ENCODE assay signal across 8 mouse cellular contexts in the genomic region with DNA sequence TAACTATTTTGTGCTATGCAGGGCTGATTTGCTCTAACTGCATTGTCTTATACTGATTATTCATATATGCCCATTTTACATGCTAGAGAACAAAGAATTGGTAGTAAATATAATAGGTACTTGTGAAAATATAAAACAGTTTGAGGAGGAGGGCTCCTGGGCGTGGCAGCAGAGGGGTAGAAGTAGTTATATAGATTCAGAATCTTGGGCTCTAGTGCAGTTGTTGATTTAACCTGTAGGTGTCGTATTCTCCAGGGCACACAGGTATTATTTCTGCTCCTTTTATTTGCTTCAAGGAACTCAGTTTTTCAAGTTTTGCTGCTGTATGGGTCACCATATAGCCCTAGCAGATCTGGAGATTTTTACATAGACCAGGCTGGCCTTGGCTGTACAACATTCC. TPM values are rescaled to one million over a fixed set of nuclear protein-coding genes. Genes with fewer than 3 reads are reported as not detected.
A peak's percentile ranks its signal among the peaks of the same experiment; 100 is the strongest.
DNase-seq lines count a peak whose midpoint lies in the region; ATAC-seq and TF ChIP-seq lines count a peak whose summit lies in the region.

No protein-coding gene starts in this region.

- H3K4me2 ChIP-seq in liver, embryonic 11.5 days, result peak overlapping the region; percentile 68
- H3K4me2 ChIP-seq in hindbrain, postnatal 0 days (ENCODE audit: low read depth, low read length), result peak overlapping the region; percentile 64

- 64% methylated on average over 2 of the region's 2 CpGs for WGBS in liver, embryonic 11.5 days
- WGBS in hindbrain, postnatal 0 days, result 75% methylated on average over 2 of the region's 2 CpGs

- no peak for DNase-seq in liver, embryonic 11.5 days (ENCODE audit: low spot score)
- DNase-seq in liver (no peak), ZHBTc4 (ENCODE audit: low read depth, low spot score) (peak; percentile 56)
- DNase-seq in hindbrain, postnatal 0 days (ENCODE audit: low spot score), result peak; percentile 15
- peak; percentile 79 for DNase-seq in naive thymus-derived CD4-positive, alpha-beta T cell, adult 2 months (ENCODE audit: low read depth)
- DNase-seq in gastrocnemius, adult 8-10 months (ENCODE audit: low spot score in 2 of 2), result no peak
- no peak for DNase-seq in urinary bladder, adult 2 months (ENCODE audit: low spot score)
- no peak for DNase-seq in lung, postnatal 14 days

- H3K36me3 ChIP-seq in liver, embryonic 11.5 days (ENCODE audit: control insufficient read depth, insufficient read depth, low read length), result no peaks in the 10 kb centered on the region
- no peaks in the 10 kb centered on the region for H3K36me3 ChIP-seq in hindbrain, postnatal 0 days (ENCODE audit: insufficient read depth, low read length)

- H3K9ac ChIP-seq in liver, embryonic 11.5 days (ENCODE audit: low read depth, low read length), result no peak overlapping the region; the same call in 1 of the 2 replicates
- H3K9ac ChIP-seq in hindbrain, postnatal 0 days (replicated peaks; ENCODE audit: low read length), result peak overlapping the region; percentile 77; the same call in 1 of the 2 replicates

- H3K4me1 ChIP-seq in liver, embryonic 11.5 days (replicated peaks; ENCODE audit: control insufficient read depth, insufficient read depth, low read length), result peaks cover 9% of the 10 kb centered on the region
- H3K4me1 ChIP-seq in hindbrain, postnatal 0 days (ENCODE audit: insufficient read depth, low read length), result no peaks in the 10 kb centered on the region

- no peaks in the 10 kb centered on the region for H3K27me3 ChIP-seq in liver, embryonic 11.5 days (replicated peaks; ENCODE audit: control insufficient read depth, insufficient read depth, low read length)
- H3K27me3 ChIP-seq in hindbrain, postnatal 0 days (ENCODE audit: insufficient read depth, low read length), result no peaks in the 10 kb centered on the region

- no peak overlapping the region for H3K27ac ChIP-seq in liver, embryonic 11.5 days (ENCODE audit: low read depth, low read length)
- no peak overlapping the region for H3K27ac ChIP-seq in hindbrain, postnatal 0 days

- TF ChIP-seq CTCF in hindbrain, postnatal 0 days (IDR thresholded peaks at IDR 0.05; ENCODE audit: low read depth), result peak; percentile 50

- no peaks in the 10 kb centered on the region for H3K9me3 ChIP-seq in liver, embryonic 11.5 days (ENCODE audit: control insufficient read depth, low read length)
- no peaks in the 10 kb centered on the region for H3K9me3 ChIP-seq in hindbrain, postnatal 0 days (ENCODE audit: low read length)

- peak overlapping the region; percentile 89; the same call in 1 of the 2 replicates for H3K4me3 ChIP-seq in liver, embryonic 11.5 days (ENCODE audit: low read depth, low read length)
- peak overlapping the region; percentile 89 for H3K4me3 ChIP-seq in hindbrain, postnatal 0 days (ENCODE audit: low read length)

- ATAC-seq in liver, embryonic 11.5 days (replicated peaks; ENCODE audit: low FRiP score), result no peak
- ATAC-seq in hindbrain, postnatal 0 days, result no peak

RNA-seq across cellular contexts. Expression of gene Nemp2, which starts 1.1 kb away (rescaled TPM):
- 5.2 and 5.8 TPM in 2 replicates for polyA plus RNA-seq in liver, embryonic 11.5 days (2014; fragmentation: Nextera tagmentation; extraction: Ambion mirVana)
- 9.6 and 15.4 TPM in 2 replicates for total RNA-seq in hindbrain, postnatal 0 days (2014; rRNA removed)
- polyA plus RNA-seq in hindbrain, postnatal 0 days (2015; fragmentation: Nextera tagmentation; extraction: Ambion mirVana), result 4.4 and 4.5 TPM in 2 replicates
- under 1 TPM; 0.17 to 0.54 (median 0.47) TPM for total RNA-seq in gastrocnemius, adult 8-10 months (2022)
- 11.0 and 11.2 TPM in 2 replicates for polyA plus RNA-seq in urinary bladder, adult 2 months (2012; rRNA removed)

Comparison
In these comparisons a context has a peak if more than half of its experiments do, and no peak if none do; other contexts are left out.
1. DNase-seq: peak in ZHBTc4 (single experiment), hindbrain, postnatal 0 days (single experiment) and naive thymus-derived CD4-positive, alpha-beta T cell, adult 2 months (single experiment); none in liver, embryonic 11.5 days (single experiment), liver (single experiment), gastrocnemius, adult 8-10 months (0 of 2), urinary bladder, adult 2 months (single experiment) and lung, postnatal 14 days (single experiment).